Mouse (Mus musculus): Measurements from ENCODE around the gene Ccdc113.

- TF ChIP-seq TBP (IDR thresholded peaks at IDR 0.05; ENCODE audit: low read depth, low read length) = no peak
- no peak for TF ChIP-seq CTCF (IDR thresholded peaks at IDR 0.05 in 2 of 3, conservative IDR thresholded peaks at IDR 0.05 in 1 of 3; ENCODE audit: control insufficient read depth in 1 of 3, insufficient read depth in 1 of 3, low read depth in 2 of 3, low read length in 3 of 3, poor library complexity in 1 of 3, severe bottlenecking in 1 of 3)
- TF ChIP-seq POLR2A (IDR thresholded peaks at IDR 0.05; ENCODE audit: control insufficient read depth in 1 of 2, insufficient read depth in 1 of 2, low read depth in 1 of 2, low read length in 2 of 2, poor library complexity in 1 of 2) = no peak
- no peak for TF ChIP-seq ELF1 (IDR thresholded peaks at IDR 0.05; ENCODE audit: low read depth, low read length)
- TF ChIP-seq MAX (IDR thresholded peaks at IDR 0.05; ENCODE audit: low read length) = no peak
- no peak for TF ChIP-seq USF1 (IDR thresholded peaks at IDR 0.05; ENCODE audit: low read depth, low read length)
- no peak for TF ChIP-seq GATA1 (IDR thresholded peaks at IDR 0.05; ENCODE audit: low read depth, low read length)
- TF ChIP-seq CHD2 (IDR thresholded peaks at IDR 0.05; ENCODE audit: low read length) = no peak
- no peak for TF ChIP-seq RCOR1 (IDR thresholded peaks at IDR 0.05; ENCODE audit: low read depth, low read length)
- no peak for TF ChIP-seq EP300 (IDR thresholded peaks at IDR 0.05; ENCODE audit: low read depth in 1 of 2, low read length in 2 of 2)
- TF ChIP-seq USF2 (IDR thresholded peaks at IDR 0.05; ENCODE audit: borderline replicate concordance in 1 of 2, insufficient read depth in 1 of 2, low read depth in 1 of 2, low read length in 2 of 2) = no peak
These were observed 42.4 kb downstream of the Ccdc113 start, which contains the start of gene Prss54 for GRCm38 (mm10) chr8:95576240-95576639.
